Mouse (Mus musculus): ENCODE data around the gene Olfr1260. TPM values are rescaled to one million over a fixed set of nuclear protein-coding genes. Genes with fewer than 3 reads are reported as not detected.

Olfr1260 gene
- polyA plus RNA-seq, 1 experiment from 2014 or later = not detected

DNA sequence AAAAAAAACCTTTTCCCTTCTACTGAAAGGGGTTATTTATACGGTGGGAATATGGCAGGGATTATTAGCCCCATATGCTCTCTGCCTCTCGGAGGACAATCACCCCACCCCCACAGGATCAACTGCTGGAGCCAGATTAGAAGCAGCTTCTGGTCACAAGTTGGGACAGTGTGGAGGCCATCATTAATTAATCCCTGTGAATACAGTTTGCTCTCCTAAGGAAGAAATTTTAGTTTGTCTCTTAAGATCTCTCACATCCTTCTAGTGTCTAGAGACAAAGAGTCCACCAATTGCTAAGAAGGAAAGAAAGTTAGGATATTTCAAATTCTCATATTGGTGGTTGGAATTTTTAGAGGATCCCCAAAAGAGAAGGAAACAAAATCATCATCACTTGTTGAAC, 51.3 kb downstream of the Olfr1260 start, which contains the start of gene Olfr1264:
TSS of gene Olfr1264 (minus strand) at position 101 of the 400 bp plus-strand sequence.
- 61% methylated on average over 2 of the region's 2 CpGs for WGBS
- DNase-seq (ENCODE audit: low spot score) (no peak), ATAC-seq (replicated peaks; ENCODE audit: low FRiP score, low read depth) (no peak)
- Histone ChIP-seq H3K4me3 (replicated peaks; ENCODE audit: low read depth, low read length) (no peak within 1 kb of the TSS), H3K4me1 (replicated peaks; ENCODE audit: insufficient read depth, low read length) (no peaks in the 10 kb centered on the region), H3K27me3 (ENCODE audit: insufficient read depth, low read length) (no peaks in the 10 kb centered on the region), H3K27ac (no peak within 1 kb of the TSS), H3K9ac (ENCODE audit: low read depth, low read length) (no peak within 1 kb of the TSS), H3K36me3 (ENCODE audit: insufficient read depth, low read length) (no peaks in the 10 kb centered on the region), H3K9me3 (replicated peaks; ENCODE audit: low read length) (no peaks in the 10 kb centered on the region), H3K4me2 (ENCODE audit: low read length) (no peak within 1 kb of the TSS)
- no peak for TF ChIP-seq CTCF (IDR thresholded peaks at IDR 0.05; ENCODE audit: low read depth)

Other genes with a start within 250 kb of the Olfr1260 start
- gene Olfr1252, start 249.3 kb upstream of the Olfr1260 start, polyA plus RNA-seq (2015; fragmentation: Nextera tagmentation; extraction: Ambion mirVana) = not detected in 2 replicates
- gene Olfr1253, start 217.2 kb upstream of the Olfr1260 start, polyA plus RNA-seq (2015; fragmentation: Nextera tagmentation; extraction: Ambion mirVana) = not detected in 2 replicates
- gene Olfr1254, start 180.7 kb upstream of the Olfr1260 start, polyA plus RNA-seq (2015; fragmentation: Nextera tagmentation; extraction: Ambion mirVana) = not detected in 2 replicates
- not detected in 2 replicates for gene Olfr1255, start 162.3 kb upstream of the Olfr1260 start, polyA plus RNA-seq (2015; fragmentation: Nextera tagmentation; extraction: Ambion mirVana)
- gene Olfr1256, start 132.8 kb upstream of the Olfr1260 start, polyA plus RNA-seq (2015; fragmentation: Nextera tagmentation; extraction: Ambion mirVana) = not detected in 2 replicates
- gene Olfr48, start 126.1 kb upstream of the Olfr1260 start, polyA plus RNA-seq (2015; fragmentation: Nextera tagmentation; extraction: Ambion mirVana) = not detected in 2 replicates
- not detected in 2 replicates for gene Olfr1257, start 95.9 kb upstream of the Olfr1260 start, polyA plus RNA-seq (2015; fragmentation: Nextera tagmentation; extraction: Ambion mirVana)
- gene Olfr1258, start 47.0 kb upstream of the Olfr1260 start, polyA plus RNA-seq (2015; fragmentation: Nextera tagmentation; extraction: Ambion mirVana) = not detected in 2 replicates
- not detected in 2 replicates for gene Olfr1259, start 25.7 kb upstream of the Olfr1260 start, polyA plus RNA-seq (2015; fragmentation: Nextera tagmentation; extraction: Ambion mirVana)
- not detected in 2 replicates for gene Olfr1261, start 16.9 kb downstream of the Olfr1260 start, polyA plus RNA-seq (2015; fragmentation: Nextera tagmentation; extraction: Ambion mirVana)
- not detected in 2 replicates for gene Olfr1262, start 25.8 kb downstream of the Olfr1260 start, polyA plus RNA-seq (2015; fragmentation: Nextera tagmentation; extraction: Ambion mirVana)
- gene Olfr1263, start 37.8 kb downstream of the Olfr1260 start, polyA plus RNA-seq (2015; fragmentation: Nextera tagmentation; extraction: Ambion mirVana) = not detected in 2 replicates
- not detected in 2 replicates for gene Olfr1264, start 51.2 kb downstream of the Olfr1260 start, polyA plus RNA-seq (2015; fragmentation: Nextera tagmentation; extraction: Ambion mirVana)
- gene Olfr1265, start 61.0 kb downstream of the Olfr1260 start, polyA plus RNA-seq (2015; fragmentation: Nextera tagmentation; extraction: Ambion mirVana) = not detected in 2 replicates
- not detected in 2 replicates for gene Olfr140, start 89.3 kb downstream of the Olfr1260 start, polyA plus RNA-seq (2015; fragmentation: Nextera tagmentation; extraction: Ambion mirVana)
- gene Olfr1269, start 147.1 kb downstream of the Olfr1260 start, polyA plus RNA-seq (2015; fragmentation: Nextera tagmentation; extraction: Ambion mirVana) = not detected in 2 replicates
- not detected in 2 replicates for gene Olfr32, start 168.0 kb downstream of the Olfr1260 start, polyA plus RNA-seq (2015; fragmentation: Nextera tagmentation; extraction: Ambion mirVana)
- gene Olfr1270, start 178.8 kb downstream of the Olfr1260 start, polyA plus RNA-seq (2015; fragmentation: Nextera tagmentation; extraction: Ambion mirVana) = not detected in 2 replicates

All from kidney, postnatal 0 days (tissue).